Mouse (Mus musculus) heart, embryonic 14.5 days (tissue): ENCODE results near the gene Mum1. TPM values are rescaled to one million over a fixed set of nuclear protein-coding genes. Genes with fewer than 3 reads are reported as not detected.
A peak's percentile ranks its signal among the peaks of the same experiment; 100 is the strongest.

Experiments
- ATAC-seq: fragments of 200-750 bp; cut with Nextera tagmentation; 2 replicates; pipeline ENCODE4 v1.8.0; 2017; ENCODE audit warnings: low read depth, moderate TSS enrichment; ENCODE audit not compliant: insufficient number of reproducible peaks, insufficient read depth, low FRiP score
- H3K27ac ChIP-seq, 2 experiments: fragments of 200-500 bp in 1 of 2; fragments of 300-500 bp in 1 of 2; sonication (generic) in 1 of 2; replicated peaks in 1 of 2; 2 replicates each; pipeline ENCODE4 v1.5.1; 2012 to 2014; ENCODE audit warnings: low read depth in 2 of 2, low read length in 2 of 2, control low read depth in 1 of 2, mild to moderate bottlenecking in 1 of 2, mixed read lengths in 1 of 2; ENCODE audit not compliant: control insufficient read depth in 1 of 2, insufficient read depth in 1 of 2
- H3K27me3 ChIP-seq: fragments of 300-500 bp; sonication (generic); 2 replicates; pipeline ENCODE4 v1.6.1; 2014; ENCODE audit warnings: mild to moderate bottlenecking, low read length, control low read depth; ENCODE audit not compliant: control insufficient read depth, insufficient read depth
- H3K36me3 ChIP-seq: fragments of 300-500 bp; sonication (generic); 2 replicates; pipeline ENCODE4 v1.6.1; 2014; ENCODE audit warnings: mild to moderate bottlenecking, control low read depth, low read length, mixed read lengths; ENCODE audit not compliant: control insufficient read depth, insufficient read depth
- H3K4me1 ChIP-seq, 2 experiments: fragments of 200-500 bp in 1 of 2; fragments of 300-500 bp in 1 of 2; sonication (generic) in 1 of 2; 2 replicates each; pipeline ENCODE4 v1.6.1; 2012 to 2014; ENCODE audit warnings: low read length in 2 of 2, control low read depth in 1 of 2, mixed read lengths in 1 of 2; ENCODE audit not compliant: control insufficient read depth in 2 of 2, insufficient read depth in 2 of 2
- H3K4me2 ChIP-seq: fragments of 300-500 bp; sonication (generic); 2 replicates; pipeline ENCODE4 v1.6.1; 2014; ENCODE audit warnings: mild to moderate bottlenecking, low read length
- H3K4me3 ChIP-seq, 2 experiments: fragments of 200-500 bp in 1 of 2; fragments of 300-500 bp in 1 of 2; sonication (generic) in 1 of 2; 2 replicates each; pipeline ENCODE4 v1.5.1; 2012 to 2014; ENCODE audit warnings: low read length in 2 of 2, mild to moderate bottlenecking in 2 of 2, control low read depth in 1 of 2, low read depth in 1 of 2, moderate library complexity in 1 of 2; ENCODE audit not compliant: control insufficient read depth in 1 of 2, insufficient read depth in 1 of 2
- H3K9ac ChIP-seq: fragments of 300-500 bp; sonication (generic); 2 replicates; pipeline ENCODE4 v1.6.1; 2014; ENCODE audit warnings: mild to moderate bottlenecking, low read length
- H3K9me3 ChIP-seq: fragments of 300-500 bp; sonication (generic); 2 replicates; pipeline ENCODE4 v1.6.1; 2016; ENCODE audit warnings: low read length, control low read depth; ENCODE audit not compliant: control insufficient read depth
- whole genome bisulfite sequencing: fragments of 180-500 bp; shearing (Covaris S2); extraction: QIAGEN DNeasy Blood & Tissue Kit; methylation state at CpG from one replicate; pipeline ENCODE4 v1.1.7; 2014; 5-methylcytosine and 5-hydroxymethylcytosine counted together
- polyA plus RNA-seq: library from polyadenylated mRNA; unstranded; fragments of >200 nt; fragmentation: Nextera tagmentation; extraction: Ambion mirVana; gene quantifications from 2 replicates; pipeline ENCODE4 v1.2.1, GENCODE M21; 2014

The Mum1 gene
- polyA plus RNA-seq = 28.5 and 29.3 TPM in 2 replicates

DNA sequence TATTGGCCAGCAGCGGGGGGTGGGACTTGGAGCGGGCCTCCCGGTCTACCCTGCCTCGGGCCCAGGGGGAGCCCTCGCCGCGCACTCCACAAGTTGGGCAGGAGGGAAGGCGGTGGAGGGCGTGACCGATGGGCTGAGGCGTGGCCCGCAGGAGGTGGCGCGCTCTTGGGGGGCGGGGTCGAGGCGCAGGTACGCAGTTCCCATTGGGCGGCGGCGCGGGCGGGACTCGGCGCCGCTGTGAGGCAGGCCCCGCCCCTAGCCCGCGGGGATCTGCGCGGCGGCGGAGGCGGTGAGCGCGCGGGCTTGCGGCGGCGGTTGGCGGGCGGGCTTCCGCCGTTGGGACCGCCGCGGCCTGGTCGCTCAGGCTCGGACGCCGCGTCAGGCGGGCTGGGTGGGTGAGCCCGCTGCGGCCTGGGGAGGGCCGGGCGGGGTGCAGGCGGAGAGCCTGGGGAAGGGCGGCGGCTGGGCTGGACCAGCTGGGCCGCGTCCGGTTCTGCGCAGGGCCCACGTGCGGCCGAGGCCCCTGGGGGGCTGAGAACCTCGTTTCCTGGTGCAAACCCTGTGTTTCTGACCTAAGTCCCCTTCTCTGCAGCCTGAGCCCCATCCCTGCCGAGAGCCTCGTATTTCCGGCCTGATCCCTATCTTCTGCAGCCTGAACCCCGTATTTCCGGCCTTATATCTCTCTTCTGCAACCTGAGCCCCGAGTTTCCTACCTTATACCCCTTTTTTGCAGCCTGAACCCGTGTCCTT lies at the start of gene Mum1:
TSS of gene Mum1 (plus strand) at position 19 of the 750 bp plus-strand sequence.
- no peaks in the 10 kb centered on the region for H3K9me3 ChIP-seq
- H3K36me3 ChIP-seq = peaks cover 32% of the 10 kb centered on the region
- peak within 1 kb of the TSS; percentile 90 to 93 for H3K27ac ChIP-seq
- under 1% methylated on average over 44 of the region's 75 CpGs for WGBS
- peak within 1 kb of the TSS; percentile 95 for H3K9ac ChIP-seq
- peak; percentile 99 for ATAC-seq
- H3K4me3 ChIP-seq = peak within 1 kb of the TSS; percentile 75 to 85
- peak within 1 kb of the TSS; percentile 98 for H3K4me2 ChIP-seq
- no peaks in the 10 kb centered on the region for H3K27me3 ChIP-seq
- peaks cover 14 to 26% of the 10 kb centered on the region in 2 experiments for H3K4me1 ChIP-seq

DNA sequence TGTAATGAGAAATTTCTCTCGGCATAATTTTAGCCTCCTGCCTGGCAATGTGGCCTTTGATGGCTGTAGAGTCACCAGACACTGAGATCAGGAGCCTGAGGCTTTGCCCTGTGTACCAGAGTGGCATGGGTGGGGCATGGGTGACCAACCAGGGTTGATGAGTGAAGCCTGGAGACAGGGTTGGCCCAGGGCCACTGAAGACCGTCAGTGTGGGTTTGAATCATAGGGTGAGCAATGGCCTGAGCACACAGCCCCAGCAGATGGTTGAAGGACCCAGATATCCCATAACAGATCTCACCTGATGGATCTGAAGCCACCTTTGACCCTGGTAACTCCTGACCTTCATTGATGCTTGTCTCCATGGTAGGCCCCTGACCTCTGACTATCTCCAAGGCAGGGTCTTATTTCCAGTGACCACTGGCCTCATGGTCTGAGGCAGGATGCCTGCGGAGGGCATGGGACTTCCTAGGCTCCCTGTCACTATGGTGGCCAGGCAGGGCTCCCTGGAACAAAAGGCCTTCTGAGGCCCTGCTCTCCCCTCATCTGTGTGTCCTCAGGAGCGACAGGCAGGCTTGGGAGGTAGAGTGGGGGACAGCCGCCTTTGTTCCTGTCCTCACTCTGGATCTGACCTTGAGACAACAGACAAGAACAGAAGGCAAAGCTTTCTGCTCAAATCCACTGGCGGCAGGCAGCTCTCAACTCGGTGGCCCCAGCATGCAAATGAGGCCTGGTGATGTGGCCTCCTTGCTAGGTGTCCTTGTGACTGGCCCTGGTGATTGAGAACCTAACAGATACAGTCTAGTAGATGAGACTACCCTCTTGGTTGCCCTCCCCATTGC lies 48.6 kb upstream of the Mum1 start:
- Histone ChIP-seq H3K4me2 (no peak overlapping the region), H3K27me3 (0 out of 2 replicates have a peak, but pooled peaks cover 3% of the 10 kb centered on the region), H3K4me1 (peaks cover 17 to 21% of the 10 kb centered on the region in 2 experiments), H3K27ac (peak overlapping the region; percentile 30 to 55), H3K9ac (peak overlapping the region; percentile 36; the same call in 1 of the 2 replicates), H3K36me3 (no peaks in the 10 kb centered on the region; the same call in 1 of the 2 replicates), H3K4me3 (no peak overlapping the region), H3K9me3 (no peaks in the 10 kb centered on the region)
- WGBS = 45% methylated on average over 7 of the region's 7 CpGs
- no peak for ATAC-seq

DNA sequence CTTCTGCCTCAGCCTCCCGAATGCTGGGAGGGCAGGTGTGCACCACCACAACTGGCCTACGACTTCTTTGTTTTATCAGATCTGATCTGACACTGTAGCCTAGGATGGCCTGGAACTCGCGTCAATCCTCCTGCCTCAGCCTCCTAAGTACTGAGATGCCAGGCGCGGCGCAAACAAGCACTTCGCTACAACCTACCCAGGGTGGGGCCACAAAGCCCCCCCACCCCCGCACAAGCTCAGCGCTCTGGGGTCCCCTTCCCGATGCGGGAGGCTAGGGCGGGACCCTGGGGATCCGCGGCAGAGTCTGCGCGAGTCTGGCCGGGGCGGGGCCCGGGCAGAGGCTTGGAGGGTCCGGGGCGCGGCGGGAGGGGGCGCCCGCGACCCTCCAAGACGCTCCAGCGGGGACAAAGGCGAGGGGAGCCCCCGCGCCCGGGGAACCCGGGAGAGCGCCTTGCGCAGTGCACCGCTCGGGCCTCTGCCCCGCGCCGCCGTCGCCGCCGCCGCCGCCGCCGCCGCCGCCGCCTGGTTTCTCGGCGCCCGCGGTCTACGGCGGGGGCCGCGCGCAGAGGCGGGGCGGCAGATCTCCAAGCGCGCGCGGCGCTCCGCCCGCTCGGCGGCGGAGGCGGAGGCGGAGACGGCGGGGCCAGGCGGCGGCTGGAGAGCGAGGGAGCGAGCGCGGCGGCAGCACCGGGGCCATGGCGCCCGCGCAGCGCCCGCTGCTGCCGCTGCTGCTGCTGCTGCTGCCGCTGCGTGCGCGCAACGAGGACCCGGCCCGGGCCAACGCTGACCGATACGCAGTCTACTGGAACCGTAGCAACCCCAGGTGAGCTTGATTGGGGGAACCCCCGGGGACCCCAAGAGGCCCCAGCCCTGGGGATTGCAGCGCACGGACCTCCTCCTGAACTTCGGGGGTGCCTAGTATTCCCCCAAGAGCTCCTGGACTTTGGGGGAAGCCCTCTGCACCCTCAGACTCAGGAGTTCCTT lies 46.9 kb upstream of the Mum1 start, which contains the start of gene Efna2:
TSS of gene Efna2 (plus strand) at position 415 of the 984 bp plus-strand sequence.
- H3K4me2 ChIP-seq = peak within 1 kb of the TSS; percentile 73
- peak; percentile 50 for ATAC-seq
- peaks cover 12 to 19% of the 10 kb centered on the region in 2 experiments for H3K4me1 ChIP-seq
- no peaks in the 10 kb centered on the region for H3K9me3 ChIP-seq
- H3K27me3 ChIP-seq = 0 out of 2 replicates have a peak, but pooled peaks cover 3% of the 10 kb centered on the region
- peak within 1 kb of the TSS; percentile 58 to 82 for H3K4me3 ChIP-seq
- H3K27ac ChIP-seq = peak within 1 kb of the TSS; percentile 30 to 55
- 1% methylated on average over 97 of the region's 106 CpGs for WGBS
- no peaks in the 10 kb centered on the region for H3K36me3 ChIP-seq
- H3K9ac ChIP-seq = peak within 1 kb of the TSS; percentile 85

DNA sequence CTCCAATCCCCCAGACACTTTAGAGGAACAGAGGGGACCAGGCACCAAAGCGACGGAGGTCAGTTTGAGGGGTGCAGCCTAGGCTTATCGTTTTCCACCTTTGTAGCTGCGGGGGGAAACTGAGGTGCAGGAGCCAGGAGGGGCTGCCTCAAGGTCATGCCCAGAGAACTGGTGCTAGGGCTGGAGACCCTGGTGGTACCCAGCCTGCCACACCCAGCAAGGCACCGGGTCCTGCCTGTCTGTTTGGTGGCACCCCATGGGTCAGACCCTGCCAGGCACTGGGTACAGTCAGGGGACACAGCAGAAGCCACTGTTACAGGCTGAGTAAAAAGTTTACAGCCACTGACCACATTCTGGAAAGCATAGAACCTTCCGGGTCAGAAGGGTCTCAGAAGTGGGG lies 45.9 kb upstream of the Mum1 start:
- 53% methylated on average over 6 of the region's 6 CpGs for WGBS
- H3K9ac ChIP-seq = peak overlapping the region; percentile 85
- H3K27ac ChIP-seq = no peak overlapping the region

DNA sequence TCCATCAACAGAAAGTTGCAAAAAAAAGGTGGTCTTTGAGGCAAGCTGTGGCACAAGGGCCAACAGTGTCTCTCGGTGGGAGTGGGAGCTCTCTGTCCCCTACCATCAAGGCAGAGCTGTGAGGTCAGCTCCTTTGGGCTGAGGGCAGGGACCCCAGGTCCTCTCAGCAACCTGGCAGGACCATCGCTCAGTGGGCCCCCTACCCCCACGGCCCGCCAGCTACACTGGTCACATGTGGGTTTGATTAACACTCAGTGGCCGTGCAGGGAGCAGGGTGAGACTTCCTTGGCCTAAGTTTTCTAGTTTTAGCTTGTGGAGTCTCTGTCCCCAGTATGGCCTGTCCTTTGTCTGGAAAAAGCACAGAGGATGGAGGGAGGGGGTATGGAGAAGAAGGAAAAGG lies 45.4 kb upstream of the Mum1 start:
- Histone ChIP-seq H3K4me2 (peak overlapping the region; percentile 73), H3K27ac (no peak overlapping the region), H3K4me3 (no peak overlapping the region), H3K9ac (no peak overlapping the region), H3K27me3 (0 out of 2 replicates have a peak, but pooled peaks cover 3% of the 10 kb centered on the region), H3K36me3 (no peaks in the 10 kb centered on the region), H3K4me1 (peaks cover 12 to 19% of the 10 kb centered on the region in 2 experiments), H3K9me3 (no peaks in the 10 kb centered on the region)
- whole genome bisulfite sequencing = 59% methylated on average over 5 of the region's 5 CpGs
- ATAC-seq = no peak

More for the DNA sequence above, 45.9 kb upstream of the Mum1 start:
- Histone ChIP-seq H3K36me3 (no peaks in the 10 kb centered on the region), H3K4me2 (peak overlapping the region; percentile 73), H3K4me1 (peaks cover 12 to 19% of the 10 kb centered on the region in 2 experiments), H3K4me3 (peak overlapping the region; percentile 58 to 82), H3K9me3 (no peaks in the 10 kb centered on the region), H3K27me3 (0 out of 2 replicates have a peak, but pooled peaks cover 3% of the 10 kb centered on the region)
- no peak for ATAC-seq

DNA sequence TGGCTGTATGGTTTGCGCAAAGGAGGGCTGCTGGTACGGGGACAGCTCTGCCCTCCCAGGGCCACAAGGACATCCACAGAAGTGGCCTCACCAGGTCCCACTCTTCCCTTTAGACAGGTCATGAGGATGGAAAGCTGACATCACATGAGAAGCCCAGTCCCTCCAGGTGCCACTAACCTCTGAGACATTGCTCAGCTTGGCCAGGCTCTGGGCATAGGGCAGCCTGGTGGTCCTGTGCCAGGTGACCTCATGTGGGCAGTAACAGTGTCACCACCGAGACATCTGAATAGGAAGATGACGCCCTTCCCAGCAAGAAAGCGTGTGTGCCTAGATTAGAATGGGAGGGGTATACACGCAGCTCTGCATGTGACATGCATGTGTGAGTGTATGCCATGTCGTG lies 43.7 kb upstream of the Mum1 start:
- ATAC-seq = no peak
- H3K4me3 ChIP-seq = no peak overlapping the region
- 0 out of 2 replicates have a peak, but pooled peaks cover under 1% of the 10 kb centered on the region for H3K36me3 ChIP-seq
- no peak overlapping the region for H3K4me2 ChIP-seq
- peaks cover 13 to 19% of the 10 kb centered on the region in 2 experiments for H3K4me1 ChIP-seq
- H3K9me3 ChIP-seq = no peaks in the 10 kb centered on the region
- no peak overlapping the region for H3K9ac ChIP-seq
- H3K27me3 ChIP-seq = 0 out of 2 replicates have a peak, but pooled peaks cover 7% of the 10 kb centered on the region
- 92% methylated on average over 7 of the region's 7 CpGs for WGBS
- no peak overlapping the region for H3K27ac ChIP-seq
